Mouse (Mus musculus) layer of hippocampus, adult 11-12 months (tissue): Measurements from ENCODE around the gene Tap1.

Experiments used
- DNase-seq: peaks from one replicate; pipeline ENCODE4 v3.0.0; 2022; ENCODE audit warnings: low spot score

Tap1 gene

DNA sequence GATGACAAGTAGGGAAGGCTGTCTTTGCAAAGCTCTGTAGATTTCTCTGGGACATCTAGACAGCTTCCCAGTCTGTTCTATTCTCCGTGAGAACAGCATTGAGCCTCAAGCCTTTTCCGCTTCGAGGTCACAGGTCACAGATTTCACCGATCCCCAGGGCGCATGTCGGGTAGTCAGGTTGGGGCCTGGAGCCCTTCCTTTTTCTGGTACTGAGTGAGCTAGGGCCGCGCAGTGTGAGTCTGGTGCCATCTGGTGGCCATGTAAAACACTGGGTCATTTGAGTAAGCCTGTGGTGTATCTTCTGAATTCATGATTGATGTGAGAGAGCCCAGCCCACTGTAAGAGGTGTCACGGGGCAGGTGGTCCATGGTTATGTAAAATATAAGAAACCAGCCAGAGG lies 47.6 kb downstream of the Tap1 start:
- DNase-seq = peak; percentile 83

- no peak for DNase-seq
These were observed 49.3 kb downstream of the Tap1 start for GRCm38 (mm10) chr17:34236691-34237090.

GRCm38 (mm10) chr17:34237741-34238140 lies 50.4 kb downstream of the Tap1 start:
- no peak for DNase-seq

DNA sequence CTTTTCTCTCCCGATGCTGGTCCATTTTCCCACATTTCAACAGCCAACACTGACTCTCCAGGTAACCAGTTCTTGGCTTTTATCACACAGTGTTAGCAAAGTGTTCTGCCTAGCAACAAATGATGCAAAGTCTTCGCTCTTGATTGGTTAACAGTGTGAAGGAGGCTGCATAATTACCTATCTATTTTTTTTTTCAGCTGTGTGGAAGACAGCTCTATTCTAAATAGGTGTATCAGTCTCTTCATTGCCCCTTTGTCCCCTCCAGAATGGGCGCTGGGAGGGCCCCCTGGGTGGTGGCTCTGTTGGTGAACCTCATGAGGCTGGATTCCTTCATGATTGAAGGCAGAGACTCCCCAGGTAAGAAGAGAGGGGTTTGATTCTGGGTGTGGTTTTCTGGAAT lies 51.4 kb downstream of the Tap1 start, which contains the start of gene H2-Ob:
H2-Ob (plus strand) TSS at position 198 of the 400 bp plus-strand sequence.
- DNase-seq = peak; percentile 70

- DNase-seq = no peak
These were observed 52.3 kb downstream of the Tap1 start for GRCm38 (mm10) chr17:34239601-34240041.

GRCm38 (mm10) chr17:34240366-34240765 lies 53.0 kb downstream of the Tap1 start:
- no peak for DNase-seq

GRCm38 (mm10) chr17:34240916-34241315 lies 53.6 kb downstream of the Tap1 start:
- no peak for DNase-seq

DNA sequence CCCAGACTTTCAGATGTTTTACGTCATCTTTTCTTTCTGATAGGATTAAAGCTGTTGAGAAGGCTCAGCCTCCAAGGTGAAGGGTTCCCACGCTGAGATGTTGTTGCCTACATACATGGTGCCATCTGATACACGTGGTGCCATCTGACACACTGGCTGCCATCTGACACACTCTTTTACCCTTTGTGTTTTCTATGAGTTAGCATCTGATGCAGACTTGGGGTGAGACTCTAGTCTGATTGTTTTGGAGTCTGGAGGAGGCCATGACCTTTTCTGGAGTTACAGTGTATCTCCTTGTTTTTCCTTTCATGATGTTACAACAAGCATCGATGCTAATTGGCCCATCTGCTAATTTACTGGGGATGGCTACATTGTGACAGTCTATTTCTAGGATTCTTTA lies 57.3 kb downstream of the Tap1 start:
- no peak for DNase-seq
